Mouse (Mus musculus): ENCODE results near the gene C3ar1. TPM values are rescaled to one million over a fixed set of nuclear protein-coding genes. Genes with fewer than 3 reads are reported as not detected.

The C3ar1 gene
- polyA plus RNA-seq, 1 experiment from 2014 or later, result 1.6 TPM

DNA sequence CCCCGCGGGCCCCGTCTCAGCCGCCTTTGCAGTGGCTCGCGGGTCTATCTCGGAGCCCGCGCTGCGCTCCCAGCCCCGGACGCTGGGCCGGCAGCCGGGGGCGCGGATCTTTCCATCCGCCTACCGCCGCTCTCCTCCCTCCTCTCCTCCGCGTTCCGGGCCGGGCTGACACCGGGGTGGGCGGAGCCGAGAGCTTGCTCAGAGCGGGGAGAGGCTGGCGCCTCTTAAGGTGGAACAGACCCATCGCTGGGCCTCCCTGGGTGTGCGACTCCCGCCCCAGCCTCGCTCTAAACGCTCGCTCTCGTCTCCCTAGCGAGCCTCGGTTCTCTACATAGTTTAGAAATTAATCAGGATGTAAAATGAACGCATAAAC, 44.7 kb downstream of the C3ar1 start:
- WGBS, result under 1% methylated on average over 37 of the region's 38 CpGs
- peak; percentile 94 for ATAC-seq (replicated peaks; ENCODE audit: low FRiP score)
- H3K27me3 ChIP-seq (ENCODE audit: control insufficient read depth, insufficient read depth, low read length), result no peaks in the 10 kb centered on the region

DNA sequence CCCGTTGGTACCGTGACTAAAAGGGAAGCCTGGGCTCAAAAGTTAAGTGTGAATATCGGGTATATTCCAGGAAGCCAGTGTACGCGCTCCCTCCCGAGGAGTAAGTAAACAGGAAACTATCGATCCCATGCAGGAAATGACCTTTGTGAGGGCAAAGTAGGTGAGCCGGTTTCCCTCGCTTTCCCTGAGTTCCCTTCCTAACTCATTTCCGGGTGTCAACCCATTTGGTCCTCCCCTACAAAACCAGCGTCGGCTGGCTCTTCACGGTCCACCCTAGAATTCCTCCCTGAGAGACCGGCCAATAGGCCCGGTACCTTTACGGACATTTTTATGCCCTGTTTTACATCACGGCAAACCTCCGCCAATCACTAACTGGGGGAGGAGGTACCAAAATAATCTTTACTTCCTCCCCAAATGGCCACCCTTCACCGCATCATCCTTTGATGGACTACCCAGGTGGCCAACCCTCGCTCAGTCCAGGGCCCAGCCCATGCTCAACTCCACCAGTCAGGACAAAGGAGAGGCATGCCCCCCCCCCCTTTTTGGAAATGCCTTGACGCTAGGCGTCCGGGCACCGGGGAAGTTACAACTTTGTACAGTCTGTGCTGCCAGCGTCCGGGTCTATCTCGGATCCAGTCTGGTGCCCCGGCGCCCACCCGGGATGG, 45.2 kb downstream of the C3ar1 start:
- H3K27me3 ChIP-seq (ENCODE audit: control insufficient read depth, insufficient read depth, low read length), result no peaks in the 10 kb centered on the region
- peak overlapping the region; percentile 67 for H3K4me3 ChIP-seq (ENCODE audit: low read depth, low read length)
- under 1% methylated on average over 30 of the region's 30 CpGs for WGBS
- peak overlapping the region; percentile 98 for H3K27ac ChIP-seq (ENCODE audit: low read depth, low read length)
- DNase-seq (ENCODE audit: low spot score) (peak; percentile 97), ATAC-seq (replicated peaks; ENCODE audit: low FRiP score) (peak; percentile 99)
- H3K4me2 ChIP-seq (ENCODE audit: low read depth, low read length, severe bottlenecking), result peak overlapping the region; percentile 59
- H3K36me3 ChIP-seq (ENCODE audit: control insufficient read depth, insufficient read depth, low read length), result no peaks in the 10 kb centered on the region
- H3K4me1 ChIP-seq (replicated peaks; ENCODE audit: control insufficient read depth, insufficient read depth, low read length), result no peaks in the 10 kb centered on the region
- no peaks in the 10 kb centered on the region for H3K9me3 ChIP-seq (ENCODE audit: control insufficient read depth, low read length)
- H3K9ac ChIP-seq (ENCODE audit: low read length), result peak overlapping the region; percentile 67

More for the DNA sequence above, 44.7 kb downstream of the C3ar1 start:
- H3K4me3 ChIP-seq (ENCODE audit: low read depth, low read length), result peak overlapping the region; percentile 67
- H3K27ac ChIP-seq (ENCODE audit: low read depth, low read length), result peak overlapping the region; percentile 98
- no peaks in the 10 kb centered on the region for H3K4me1 ChIP-seq (replicated peaks; ENCODE audit: control insufficient read depth, insufficient read depth, low read length)
- DNase-seq (ENCODE audit: low spot score), result peak; percentile 93
- no peaks in the 10 kb centered on the region for H3K9me3 ChIP-seq (ENCODE audit: control insufficient read depth, low read length)
- H3K36me3 ChIP-seq (ENCODE audit: control insufficient read depth, insufficient read depth, low read length), result no peaks in the 10 kb centered on the region
- peak overlapping the region; percentile 67 for H3K9ac ChIP-seq (ENCODE audit: low read length)
- peak overlapping the region; percentile 59 for H3K4me2 ChIP-seq (ENCODE audit: low read depth, low read length, severe bottlenecking)

DNA sequence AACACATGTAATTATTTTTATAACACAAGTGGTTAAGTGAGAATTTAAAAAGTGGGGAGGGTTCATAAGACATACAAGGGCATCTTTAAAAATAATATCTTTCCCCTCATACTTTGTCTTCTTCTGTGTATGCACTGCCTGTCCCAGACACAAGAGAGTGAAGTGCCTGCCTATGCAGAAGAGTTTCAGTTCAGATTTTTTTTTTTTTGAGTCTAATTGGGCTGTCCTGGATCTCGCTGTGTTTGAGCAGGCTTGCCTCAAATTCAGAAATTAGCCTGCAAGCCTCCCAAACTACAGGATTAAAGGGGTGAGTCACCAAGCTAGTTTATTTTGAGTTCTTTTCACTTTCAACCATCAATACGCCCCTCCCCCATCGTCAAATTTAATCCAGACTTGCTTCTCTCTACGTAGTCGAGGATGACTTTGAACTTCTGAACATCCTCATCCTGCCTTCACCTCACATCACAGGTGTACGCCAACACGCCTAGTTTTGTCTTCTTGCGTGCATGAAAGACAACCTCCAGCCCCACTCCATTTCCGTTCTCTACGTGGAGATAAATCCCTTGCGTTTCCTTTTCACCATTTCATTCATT, 45.8 kb downstream of the C3ar1 start:
- no peaks in the 10 kb centered on the region for H3K4me1 ChIP-seq (replicated peaks; ENCODE audit: control insufficient read depth, insufficient read depth, low read length)
- peak overlapping the region; percentile 67 for H3K4me3 ChIP-seq (ENCODE audit: low read depth, low read length)
- H3K36me3 ChIP-seq (ENCODE audit: control insufficient read depth, insufficient read depth, low read length), result no peaks in the 10 kb centered on the region
- WGBS, result 2% methylated on average over 11 of the region's 11 CpGs
- H3K9me3 ChIP-seq (ENCODE audit: control insufficient read depth, low read length), result no peaks in the 10 kb centered on the region
- H3K9ac ChIP-seq (ENCODE audit: low read length), result peak overlapping the region; percentile 64
- ATAC-seq (replicated peaks; ENCODE audit: low FRiP score) (no peak), DNase-seq (ENCODE audit: low spot score) (no peak)
- H3K27me3 ChIP-seq (ENCODE audit: control insufficient read depth, insufficient read depth, low read length), result no peaks in the 10 kb centered on the region
- peak overlapping the region; percentile 98 for H3K27ac ChIP-seq (ENCODE audit: low read depth, low read length)
- peak overlapping the region; percentile 59 for H3K4me2 ChIP-seq (ENCODE audit: low read depth, low read length, severe bottlenecking)

DNA sequence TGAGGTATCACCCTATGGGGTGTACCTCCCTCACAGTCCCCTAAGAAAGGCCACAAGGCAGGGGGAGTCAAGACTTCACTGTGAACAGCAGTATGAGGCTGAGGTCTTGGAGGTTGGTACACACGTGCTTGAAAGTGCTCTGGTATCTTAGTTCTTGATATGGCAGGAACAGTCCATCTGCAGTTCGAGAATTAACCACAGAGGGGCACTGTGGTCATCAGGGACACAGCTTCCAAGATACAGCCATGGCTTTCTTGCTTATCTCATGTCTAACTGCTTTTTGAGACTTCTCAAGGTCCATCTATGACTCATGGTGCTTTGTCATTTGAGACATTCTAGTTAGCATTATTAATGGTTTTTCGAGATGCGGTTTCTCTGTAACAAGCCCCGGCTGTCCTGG, 51.5 kb downstream of the C3ar1 start:
- H3K27ac ChIP-seq (ENCODE audit: low read depth, low read length), result no peak overlapping the region
- H3K4me2 ChIP-seq (ENCODE audit: low read depth, low read length, severe bottlenecking), result no peak overlapping the region
- H3K9ac ChIP-seq (ENCODE audit: low read length), result no peak overlapping the region
- WGBS, result 30% methylated on average over 5 of the region's 5 CpGs
- H3K36me3 ChIP-seq (ENCODE audit: control insufficient read depth, insufficient read depth, low read length), result no peaks in the 10 kb centered on the region
- ATAC-seq (replicated peaks; ENCODE audit: low FRiP score), result no peak; the same call in 1 of the 2 replicates
- peak; percentile 84 for DNase-seq (ENCODE audit: low spot score)
- no peak overlapping the region for H3K4me3 ChIP-seq (ENCODE audit: low read depth, low read length)
- H3K4me1 ChIP-seq (replicated peaks; ENCODE audit: control insufficient read depth, insufficient read depth, low read length), result 0 out of 2 replicates have a peak, but pooled peaks cover 2% of the 10 kb centered on the region
- no peaks in the 10 kb centered on the region; the same call in 1 of the 2 replicates for H3K27me3 ChIP-seq (ENCODE audit: control insufficient read depth, insufficient read depth, low read length)
- H3K9me3 ChIP-seq (ENCODE audit: control insufficient read depth, low read length), result no peaks in the 10 kb centered on the region

DNA sequence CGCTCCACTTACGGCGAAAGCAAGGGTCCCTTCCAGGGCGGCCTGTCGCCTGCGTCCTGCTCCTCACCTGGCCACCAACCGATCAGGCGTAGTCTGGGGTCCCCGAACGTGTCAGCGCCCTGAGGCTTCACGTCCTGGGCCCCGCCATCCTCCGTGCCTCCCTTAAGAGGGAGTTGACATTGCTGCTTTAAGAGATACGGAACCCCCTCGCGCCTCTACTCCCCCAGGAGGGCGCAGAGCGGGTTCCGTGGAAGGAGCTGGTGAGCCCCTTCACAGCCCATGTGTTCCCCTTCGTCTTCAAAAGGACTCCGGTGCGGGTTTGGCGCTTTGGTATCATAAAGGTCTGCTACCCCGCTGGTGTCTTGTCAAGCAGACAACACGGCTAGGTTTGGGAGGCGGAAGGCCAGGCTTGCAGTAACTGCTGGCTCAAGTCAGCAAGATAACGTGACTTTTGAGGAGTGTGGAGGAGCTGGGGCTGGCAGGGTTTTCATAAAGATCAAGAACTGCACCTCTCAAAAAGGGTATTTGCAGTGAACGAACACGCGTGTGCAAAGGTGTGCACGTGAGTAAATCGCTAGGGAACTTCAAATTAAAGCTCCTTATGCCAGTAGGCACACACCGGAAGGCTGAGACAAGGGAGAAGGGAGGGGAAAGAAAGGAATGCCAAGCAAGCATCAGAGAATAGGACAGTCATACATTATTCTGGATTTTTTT, 54.0 kb downstream of the C3ar1 start:
- H3K36me3 ChIP-seq (ENCODE audit: control insufficient read depth, insufficient read depth, low read length), result no peaks in the 10 kb centered on the region
- H3K9me3 ChIP-seq (ENCODE audit: control insufficient read depth, low read length), result no peaks in the 10 kb centered on the region
- H3K4me1 ChIP-seq (replicated peaks; ENCODE audit: control insufficient read depth, insufficient read depth, low read length), result 0 out of 2 replicates have a peak, but pooled peaks cover 2% of the 10 kb centered on the region
- H3K27ac ChIP-seq (ENCODE audit: low read depth, low read length), result no peak overlapping the region
- peak overlapping the region; percentile 45 for H3K4me3 ChIP-seq (ENCODE audit: low read depth, low read length)
- ATAC-seq (replicated peaks; ENCODE audit: low FRiP score), result peak; percentile 61
- peak overlapping the region; percentile 87 for H3K4me2 ChIP-seq (ENCODE audit: low read depth, low read length, severe bottlenecking)
- WGBS, result 3% methylated on average over 34 of the region's 34 CpGs
- DNase-seq (ENCODE audit: low spot score), result no peak
- no peaks in the 10 kb centered on the region; the same call in 1 of the 2 replicates for H3K27me3 ChIP-seq (ENCODE audit: control insufficient read depth, insufficient read depth, low read length)
- H3K9ac ChIP-seq (ENCODE audit: low read length), result peak overlapping the region; percentile 63

DNA sequence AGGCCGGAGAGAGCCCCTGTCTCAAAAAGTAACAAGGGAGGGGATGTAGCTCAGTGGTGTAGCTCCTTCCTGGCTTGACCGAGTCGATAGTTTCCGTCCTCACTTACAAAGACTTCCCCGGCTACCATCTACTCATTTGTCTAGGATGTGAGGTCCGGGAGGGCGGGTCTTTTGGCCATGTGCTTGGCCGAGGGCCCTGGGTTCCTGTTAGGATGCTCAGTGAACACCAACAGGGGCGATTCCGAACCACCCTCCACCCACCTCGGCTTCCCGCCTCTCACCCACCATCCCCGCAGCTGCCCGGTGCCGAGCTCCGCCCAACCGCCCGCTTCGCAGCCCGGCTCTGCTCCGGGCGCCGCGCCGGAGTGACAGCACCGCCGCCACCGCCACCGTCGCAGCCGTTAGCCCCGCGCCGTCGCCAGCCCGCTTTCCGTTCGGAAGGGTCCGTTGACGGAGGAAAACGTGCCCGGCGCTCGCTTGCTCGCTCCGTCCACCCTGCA, 54.6 kb downstream of the C3ar1 start, which contains the start of gene Slc2a3:
TSS of gene Slc2a3 (minus strand) at position 340 of the 500 bp plus-strand sequence.
- Histone ChIP-seq H3K4me1 (replicated peaks; ENCODE audit: control insufficient read depth, insufficient read depth, low read length) (0 out of 2 replicates have a peak, but pooled peaks cover 2% of the 10 kb centered on the region), H3K9ac (ENCODE audit: low read length) (peak within 1 kb of the TSS; percentile 63), H3K27ac (ENCODE audit: low read depth, low read length) (no peak within 1 kb of the TSS), H3K4me3 (ENCODE audit: low read depth, low read length) (peak within 1 kb of the TSS; percentile 45), H3K9me3 (ENCODE audit: control insufficient read depth, low read length) (no peaks in the 10 kb centered on the region), H3K4me2 (ENCODE audit: low read depth, low read length, severe bottlenecking) (peak within 1 kb of the TSS; percentile 87), H3K36me3 (ENCODE audit: control insufficient read depth, insufficient read depth, low read length) (no peaks in the 10 kb centered on the region), H3K27me3 (ENCODE audit: control insufficient read depth, insufficient read depth, low read length) (no peaks in the 10 kb centered on the region; the same call in 1 of the 2 replicates)
- ATAC-seq (replicated peaks; ENCODE audit: low FRiP score) (peak; percentile 74), DNase-seq (ENCODE audit: low spot score) (peak; percentile 77)
- under 1% methylated on average over 43 of the region's 46 CpGs for WGBS

DNA sequence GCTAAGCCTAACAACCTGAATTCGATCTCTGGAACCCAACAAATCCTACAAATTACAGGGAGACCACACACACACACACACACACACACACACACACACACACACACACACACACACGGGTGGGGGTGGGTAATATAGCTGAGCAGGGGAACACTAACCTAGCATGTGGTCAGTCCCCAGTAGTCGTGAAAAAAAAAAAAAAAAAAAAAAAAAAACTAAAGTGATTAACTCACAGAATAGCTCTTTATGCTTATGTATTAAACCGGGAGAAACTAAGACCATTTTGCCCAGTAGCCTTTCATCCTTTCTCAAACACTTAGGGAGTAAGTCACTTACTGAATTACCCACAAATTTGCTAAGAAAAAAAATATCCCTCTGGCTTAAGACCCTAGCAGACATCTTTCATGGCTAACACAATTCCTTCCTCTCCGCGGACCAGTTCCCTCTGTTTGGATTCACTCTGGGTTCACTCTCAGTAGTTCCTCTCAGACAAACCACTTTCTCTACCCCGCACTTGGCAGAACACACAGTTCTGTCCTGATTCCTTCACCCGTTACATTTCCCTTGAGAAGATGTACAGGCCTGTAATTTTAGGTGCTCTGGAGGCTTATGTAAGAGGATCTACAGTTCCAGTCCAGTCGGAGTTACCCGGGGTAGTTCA, 55.2 kb downstream of the C3ar1 start:
- Histone ChIP-seq H3K36me3 (ENCODE audit: control insufficient read depth, insufficient read depth, low read length) (no peaks in the 10 kb centered on the region), H3K27me3 (ENCODE audit: control insufficient read depth, insufficient read depth, low read length) (no peaks in the 10 kb centered on the region; the same call in 1 of the 2 replicates), H3K4me1 (replicated peaks; ENCODE audit: control insufficient read depth, insufficient read depth, low read length) (0 out of 2 replicates have a peak, but pooled peaks cover 2% of the 10 kb centered on the region), H3K27ac (ENCODE audit: low read depth, low read length) (no peak overlapping the region), H3K4me2 (ENCODE audit: low read depth, low read length, severe bottlenecking) (peak overlapping the region; percentile 87), H3K9ac (ENCODE audit: low read length) (peak overlapping the region; percentile 63; the same call in 1 of the 2 replicates), H3K4me3 (ENCODE audit: low read depth, low read length) (peak overlapping the region; percentile 45), H3K9me3 (ENCODE audit: control insufficient read depth, low read length) (no peaks in the 10 kb centered on the region)
- no peak for ATAC-seq (replicated peaks; ENCODE audit: low FRiP score)
- no peak for DNase-seq (ENCODE audit: low spot score)
- WGBS, result 39% methylated on average over 10 of the region's 10 CpGs

Data from forebrain, embryonic 11.5 days (tissue).